8 mouse cellular contexts compared by ENCODE assay signal in genomic region chr7:80060012-80060778, GRCm38 (mm10). TPM values are rescaled to one million over a fixed set of nuclear protein-coding genes. Genes with fewer than 3 reads are reported as not detected.
A peak's percentile ranks its signal among the peaks of the same experiment; 100 is the strongest.
DNase-seq lines count a peak whose midpoint lies in the region; ATAC-seq and TF ChIP-seq lines count a peak whose summit lies in the region.

No protein-coding gene starts in this region.

- intact Hi-C loops in gastrocnemius, adult 2 months (cut with DNase I): loop anchor here (5.0 kb wide), 1 partner anchor 33 kb away; no protein-coding TSS in a partner anchor

- peak; percentile 77 for DNase-seq in gastrocnemius, adult 2 months
- no peak for DNase-seq in gastrocnemius, postnatal 10 days
- DNase-seq in heart, adult 11 months: peak; percentile 99
- peak; percentile 37 for DNase-seq in lung, postnatal 10 days
- no peak for DNase-seq in layer of hippocampus, postnatal 36 days
- no peak for DNase-seq in urinary bladder, postnatal 10 days (ENCODE audit: low spot score)

- 0 out of 2 replicates have a peak overlapping the region, but pooled peaks have one; percentile 22 for H3K4me2 ChIP-seq in intestine, embryonic 15.5 days (replicated peaks)
- no peak overlapping the region for H3K4me2 ChIP-seq in hindbrain, embryonic 12.5 days (replicated peaks)

- peak overlapping the region; percentile 84 for H3K27ac ChIP-seq in gastrocnemius, adult 2 months
- peak overlapping the region; percentile 89 for H3K27ac ChIP-seq in intestine, embryonic 15.5 days
- H3K27ac ChIP-seq in hindbrain, embryonic 12.5 days: no peak overlapping the region

- ATAC-seq in intestine, embryonic 15.5 days: peak; percentile 44
- no peak for ATAC-seq in hindbrain, embryonic 12.5 days (ENCODE audit: low FRiP score)

- no peaks in the 10 kb centered on the region for H3K27me3 ChIP-seq in intestine, embryonic 15.5 days (replicated peaks)
- no peaks in the 10 kb centered on the region for H3K27me3 ChIP-seq in hindbrain, embryonic 12.5 days

- H3K4me1 ChIP-seq in intestine, embryonic 15.5 days (replicated peaks): peaks cover 48% of the 10 kb centered on the region
- peaks cover 77% of the 10 kb centered on the region for H3K4me1 ChIP-seq in hindbrain, embryonic 12.5 days

- H3K9ac ChIP-seq in intestine, embryonic 15.5 days: no peak overlapping the region
- H3K9ac ChIP-seq in hindbrain, embryonic 12.5 days: no peak overlapping the region

- 62% methylated on average over 10 of the region's 10 CpGs for WGBS in intestine, embryonic 15.5 days
- 84% methylated on average over 10 of the region's 10 CpGs for WGBS in hindbrain, embryonic 12.5 days

- H3K36me3 ChIP-seq in intestine, embryonic 15.5 days: no peaks in the 10 kb centered on the region
- H3K36me3 ChIP-seq in hindbrain, embryonic 12.5 days: no peaks in the 10 kb centered on the region

- no peak for TF ChIP-seq CTCF in gastrocnemius, adult 2 months (IDR thresholded peaks at IDR 0.05)

- no peaks in the 10 kb centered on the region for H3K9me3 ChIP-seq in intestine, embryonic 15.5 days
- H3K9me3 ChIP-seq in hindbrain, embryonic 12.5 days (replicated peaks): no peaks in the 10 kb centered on the region

- H3K4me3 ChIP-seq in gastrocnemius, adult 2 months: peak overlapping the region; percentile 33
- no peak overlapping the region for H3K4me3 ChIP-seq in intestine, embryonic 15.5 days (replicated peaks)
- no peak overlapping the region for H3K4me3 ChIP-seq in hindbrain, embryonic 12.5 days

RNA-seq across cellular contexts. Expression of gene Zfp710, which starts 35.6 kb away (rescaled TPM):
- total RNA-seq in gastrocnemius, adult 2 months (2021): 10 to 100 TPM; 21.5 to 37.5 TPM
- 10 to 100 TPM; 14.2 to 16.7 TPM for total RNA-seq in gastrocnemius, postnatal 10 days (2021)
- polyA plus RNA-seq in intestine, embryonic 15.5 days (2015; fragmentation: Nextera tagmentation; extraction: Ambion mirVana): 13.5 and 13.6 TPM in 2 replicates
- 10 to 100 TPM; 21.7 to 23.1 TPM for total RNA-seq in layer of hippocampus, postnatal 36 days (2021)
- 26.0 and 26.4 TPM in 2 replicates for polyA plus RNA-seq in hindbrain, embryonic 12.5 days (2016; fragmentation: Nextera tagmentation; extraction: Ambion mirVana)

RNA-seq across cellular contexts. Expression of gene Idh2, which starts 55.0 kb away (rescaled TPM):
- total RNA-seq in gastrocnemius, adult 2 months (2021): 100 to 1,000 TPM; 236 to 647 TPM
- 100 to 1,000 TPM; 244 to 271 TPM for total RNA-seq in gastrocnemius, postnatal 10 days (2021)
- 520 and 568 TPM in 2 replicates for polyA plus RNA-seq in intestine, embryonic 15.5 days (2015; fragmentation: Nextera tagmentation; extraction: Ambion mirVana)
- total RNA-seq in layer of hippocampus, postnatal 36 days (2021): 10 to 100 TPM; 57.6 to 61.5 TPM
- 322 and 326 TPM in 2 replicates for polyA plus RNA-seq in hindbrain, embryonic 12.5 days (2016; fragmentation: Nextera tagmentation; extraction: Ambion mirVana)

Comparison
In these comparisons a context has a peak if more than half of its experiments do, and no peak if none do; other contexts are left out.
1. DNase-seq: peak in gastrocnemius, adult 2 months (single experiment), heart, adult 11 months (single experiment) and lung, postnatal 10 days (single experiment); none in gastrocnemius, postnatal 10 days (single experiment), layer of hippocampus, postnatal 36 days (0 of 2) and urinary bladder, postnatal 10 days (single experiment).